Mouse (Mus musculus): ENCODE measurements around the gene Ilk.
"Not testable (repeated sequence)": the region's sequence is repeated elsewhere in the genome, so short reads cannot be mapped to it uniquely, and the experiment has no call there.

DNA sequence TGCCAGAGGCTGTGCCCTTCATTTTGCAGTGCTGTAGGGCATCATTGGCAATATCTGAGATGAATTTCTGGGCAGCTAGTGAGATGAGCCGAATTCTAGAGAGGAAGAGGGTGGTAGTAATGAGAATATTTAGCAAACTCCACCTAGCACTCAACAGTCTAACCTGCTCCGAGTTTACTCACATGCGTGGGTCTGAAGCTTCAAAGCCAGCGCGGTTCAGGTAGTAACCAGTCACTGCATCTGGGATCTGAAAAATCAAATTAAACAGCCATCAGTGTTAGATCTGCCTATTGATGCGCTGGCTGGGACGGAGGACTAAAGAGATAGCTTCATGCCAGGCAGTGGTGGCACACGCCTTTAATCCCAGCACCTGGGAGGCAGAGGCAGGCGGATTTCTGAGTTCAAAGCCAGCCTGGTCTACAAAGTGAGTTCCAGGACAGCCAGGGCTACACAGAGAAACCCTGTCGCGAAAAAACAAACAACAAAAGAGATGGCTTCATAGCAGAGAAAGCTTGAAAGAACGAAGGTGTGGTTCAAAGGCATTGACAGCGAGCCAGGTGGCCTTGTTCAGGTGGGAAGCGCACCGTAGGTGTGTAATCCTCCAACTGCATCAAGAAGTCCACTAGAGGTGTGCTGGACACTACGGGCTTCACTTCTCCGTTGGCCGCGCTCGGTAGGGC, 7.0 kb downstream of the Ilk start:
- TF ChIP-seq CTCF, EP300 (IDR thresholded peaks at IDR 0.05): not testable (repeated sequence)
